Mouse (Mus musculus): ENCODE results near the gene Ect2. TPM values are rescaled to one million over a fixed set of nuclear protein-coding genes. Genes with fewer than 3 reads are reported as not detected.
A peak's percentile ranks its signal among the peaks of the same experiment; 100 is the strongest.

Ect2 gene
- total RNA-seq (2014; rRNA removed) (1.8 and 2.2 TPM in 2 replicates), polyA plus RNA-seq (2012; rRNA removed) (0.34 and 0.56 TPM in 2 replicates)

- under 1% methylated on average over 37 of the region's 37 CpGs for WGBS
- peak; percentile 95 for DNase-seq (ENCODE audit: extremely low read depth, low read depth, low spot score)
- Histone ChIP-seq H3K27me3 (ENCODE audit: control insufficient read depth, insufficient read depth, low read length) (no peaks in the 10 kb centered on the region), H3K9ac (ENCODE audit: low read depth, low read length) (peak within 1 kb of the TSS; percentile 58), H3K4me1 (ENCODE audit: control insufficient read depth, insufficient read depth, low read length) (peaks cover 9% of the 10 kb centered on the region), H3K79me2 (ENCODE audit: control insufficient read depth, insufficient read depth, low read length) (no peaks in the 10 kb centered on the region), H3K36me3 (ENCODE audit: control insufficient read depth, insufficient read depth, low read length) (no peaks in the 10 kb centered on the region), H3K27ac (replicated peaks; ENCODE audit: insufficient read depth, low read depth, low read length) (no peak within 1 kb of the TSS), H3K4me3 (ENCODE audit: insufficient read depth, low read depth, low read length) (peak within 1 kb of the TSS; percentile 68)
- TF ChIP-seq POLR2A (IDR thresholded peaks at IDR 0.05; ENCODE audit: extremely low read depth, insufficient read depth, low read length) (no peak), CTCF (IDR thresholded peaks at IDR 0.05; ENCODE audit: low read depth, low read length) (no peak)
Measured at GRCm38 (mm10) chr3:27153701-27154209, at the start of gene Ect2. Gene Ect2 (minus strand): TSS chr3:27153878.

GRCm38 (mm10) chr3:27201728-27202411 lies 48.2 kb upstream of the Ect2 start:
- peak; percentile 71 for DNase-seq (ENCODE audit: extremely low read depth, low read depth, low spot score)
- Histone ChIP-seq H3K9ac (ENCODE audit: low read depth, low read length) (no peak overlapping the region), H3K79me2 (ENCODE audit: control insufficient read depth, insufficient read depth, low read length) (no peaks in the 10 kb centered on the region; the same call in 1 of the 2 replicates), H3K36me3 (ENCODE audit: control insufficient read depth, insufficient read depth, low read length) (no peaks in the 10 kb centered on the region), H3K4me3 (ENCODE audit: insufficient read depth, low read depth, low read length) (no peak overlapping the region), H3K27ac (replicated peaks; ENCODE audit: insufficient read depth, low read depth, low read length) (no peak overlapping the region), H3K4me1 (ENCODE audit: control insufficient read depth, insufficient read depth, low read length) (peaks cover 9% of the 10 kb centered on the region), H3K27me3 (ENCODE audit: control insufficient read depth, insufficient read depth, low read length) (no peaks in the 10 kb centered on the region)
- TF ChIP-seq POLR2A (IDR thresholded peaks at IDR 0.05; ENCODE audit: extremely low read depth, insufficient read depth, low read length) (no peak), CTCF (IDR thresholded peaks at IDR 0.05; ENCODE audit: low read depth, low read length) (no peak)
- 61% methylated on average over 5 of the region's 5 CpGs for WGBS

- Histone ChIP-seq H3K27ac (replicated peaks; ENCODE audit: insufficient read depth, low read depth, low read length) (no peak overlapping the region), H3K4me1 (ENCODE audit: control insufficient read depth, insufficient read depth, low read length) (peaks cover 16% of the 10 kb centered on the region), H3K36me3 (ENCODE audit: control insufficient read depth, insufficient read depth, low read length) (no peaks in the 10 kb centered on the region), H3K4me3 (ENCODE audit: insufficient read depth, low read depth, low read length) (no peak overlapping the region), H3K27me3 (ENCODE audit: control insufficient read depth, insufficient read depth, low read length) (no peaks in the 10 kb centered on the region), H3K79me2 (ENCODE audit: control insufficient read depth, insufficient read depth, low read length) (peaks cover 13% of the 10 kb centered on the region; the same call in 1 of the 2 replicates), H3K9ac (ENCODE audit: low read depth, low read length) (no peak overlapping the region)
- 89% methylated on average over 7 of the region's 7 CpGs for whole genome bisulfite sequencing
- no peak for DNase-seq (ENCODE audit: extremely low read depth, low read depth, low spot score)
- no peak for TF ChIP-seq POLR2A (IDR thresholded peaks at IDR 0.05; ENCODE audit: extremely low read depth, insufficient read depth, low read length)
- no peak for TF ChIP-seq CTCF (IDR thresholded peaks at IDR 0.05; ENCODE audit: low read depth, low read length)
Measured at GRCm38 (mm10) chr3:27199120-27199519, 45.4 kb upstream of the Ect2 start.

- no peaks in the 10 kb centered on the region for H3K36me3 ChIP-seq (ENCODE audit: control insufficient read depth, insufficient read depth, low read length)
- DNase-seq (ENCODE audit: extremely low read depth, low read depth, low spot score), result no peak
- H3K9ac ChIP-seq (ENCODE audit: low read depth, low read length), result no peak overlapping the region
- peaks cover 13% of the 10 kb centered on the region; the same call in 1 of the 2 replicates for H3K79me2 ChIP-seq (ENCODE audit: control insufficient read depth, insufficient read depth, low read length)
- peaks cover 21% of the 10 kb centered on the region for H3K4me1 ChIP-seq (ENCODE audit: control insufficient read depth, insufficient read depth, low read length)
- TF ChIP-seq CTCF (IDR thresholded peaks at IDR 0.05; ENCODE audit: low read depth, low read length) (no peak), POLR2A (IDR thresholded peaks at IDR 0.05; ENCODE audit: extremely low read depth, insufficient read depth, low read length) (no peak)
- H3K4me3 ChIP-seq (ENCODE audit: insufficient read depth, low read depth, low read length), result no peak overlapping the region
- H3K27ac ChIP-seq (replicated peaks; ENCODE audit: insufficient read depth, low read depth, low read length), result no peak overlapping the region
- 80% methylated on average over 5 of the region's 5 CpGs for WGBS
- no peaks in the 10 kb centered on the region for H3K27me3 ChIP-seq (ENCODE audit: control insufficient read depth, insufficient read depth, low read length)
Measured at GRCm38 (mm10) chr3:27197816-27198215, 44.1 kb upstream of the Ect2 start.

GRCm38 (mm10) chr3:27196529-27196928 lies 42.9 kb upstream of the Ect2 start:
- Histone ChIP-seq H3K4me1 (ENCODE audit: control insufficient read depth, insufficient read depth, low read length) (peaks cover 20% of the 10 kb centered on the region), H3K27ac (replicated peaks; ENCODE audit: insufficient read depth, low read depth, low read length) (no peak overlapping the region), H3K4me3 (ENCODE audit: insufficient read depth, low read depth, low read length) (no peak overlapping the region), H3K27me3 (ENCODE audit: control insufficient read depth, insufficient read depth, low read length) (no peaks in the 10 kb centered on the region), H3K36me3 (ENCODE audit: control insufficient read depth, insufficient read depth, low read length) (no peaks in the 10 kb centered on the region), H3K79me2 (ENCODE audit: control insufficient read depth, insufficient read depth, low read length) (peaks cover 18% of the 10 kb centered on the region), H3K9ac (ENCODE audit: low read depth, low read length) (no peak overlapping the region)
- 53% methylated on average over 1 of the region's 1 CpGs for WGBS
- TF ChIP-seq CTCF (IDR thresholded peaks at IDR 0.05; ENCODE audit: low read depth, low read length) (no peak), POLR2A (IDR thresholded peaks at IDR 0.05; ENCODE audit: extremely low read depth, insufficient read depth, low read length) (no peak)
- DNase-seq (ENCODE audit: extremely low read depth, low read depth, low spot score), result no peak

All from liver, adult 2 months (tissue).